Mouse (Mus musculus) layer of hippocampus, adult 9-10 months (tissue): ENCODE data around the gene Nfs1.
A peak's percentile ranks its signal among the peaks of the same experiment; 100 is the strongest.
"Not testable (repeated sequence)": the region's sequence is repeated elsewhere in the genome, so short reads cannot be mapped to it uniquely, and the experiment has no call there.

ENCODE experiments used
- DNase-seq: peaks from one replicate; pipeline ENCODE4 v3.0.0; 2022; ENCODE audit warnings: low spot score

The Nfs1 gene

GRCm38 (mm10) chr2:156143953-156144724, at the start of gene Nfs1, which contains the start of gene Romo1:
TSS of gene Nfs1 (minus strand) at chr2:156144186.
TSS of gene Romo1 (plus strand) at chr2:156144039.
- DNase-seq = peak; percentile 77

GRCm38 (mm10) chr2:156193066-156193862, 49.3 kb upstream of the Nfs1 start:
- no peak for DNase-seq

- no peak for DNase-seq
Measured at GRCm38 (mm10) chr2:156192068-156192467, 48.1 kb upstream of the Nfs1 start.

GRCm38 (mm10) chr2:156191540-156191939, 47.6 kb upstream of the Nfs1 start:
- no peak for DNase-seq

- DNase-seq = no peak
Measured at GRCm38 (mm10) chr2:156190004-156190896, 46.3 kb upstream of the Nfs1 start.

- not testable (repeated sequence) for DNase-seq
Measured at GRCm38 (mm10) chr2:156189241-156189640, 45.3 kb upstream of the Nfs1 start.

GRCm38 (mm10) chr2:156181592-156181991, 37.6 kb upstream of the Nfs1 start:
- DNase-seq = no peak

GRCm38 (mm10) chr2:156180824-156181590, 37.0 kb upstream of the Nfs1 start:
- no peak for DNase-seq

GRCm38 (mm10) chr2:156180094-156180821, 36.3 kb upstream of the Nfs1 start, which contains the start of gene Rbm39:
TSS of gene Rbm39 (minus strand) at chr2:156180238.
- DNase-seq = peak; percentile 100

- DNase-seq = no peak
Measured at GRCm38 (mm10) chr2:156179796-156180093, 35.8 kb upstream of the Nfs1 start.

GRCm38 (mm10) chr2:156179046-156179795, 35.2 kb upstream of the Nfs1 start:
- no peak for DNase-seq

- no peak for DNase-seq
Measured at GRCm38 (mm10) chr2:156177651-156178050, 33.7 kb upstream of the Nfs1 start.

- no peak for DNase-seq
Measured at GRCm38 (mm10) chr2:156177079-156177478, 33.1 kb upstream of the Nfs1 start.

- no peak for DNase-seq
Measured at GRCm38 (mm10) chr2:156166557-156166956, 22.6 kb upstream of the Nfs1 start.

- no peak for DNase-seq
Measured at GRCm38 (mm10) chr2:156165478-156165877, 21.5 kb upstream of the Nfs1 start.

- DNase-seq = no peak
Measured at GRCm38 (mm10) chr2:156151538-156151937, 7.6 kb upstream of the Nfs1 start.

- no peak for DNase-seq
Measured at GRCm38 (mm10) chr2:156147316-156147915, 3.4 kb upstream of the Nfs1 start.

GRCm38 (mm10) chr2:156146272-156146989, 2.4 kb upstream of the Nfs1 start:
- no peak for DNase-seq
